Mouse (Mus musculus) megakaryocyte progenitor cell, adult 5-6 weeks (primary cell): ENCODE data around the gene Gm9508. TPM values are rescaled to one million over a fixed set of nuclear protein-coding genes. Genes with fewer than 3 reads are reported as not detected.
A peak's percentile ranks its signal among the peaks of the same experiment; 100 is the strongest.

Experiments
- ATAC-seq: replicated peaks from 2 replicates; pipeline ENCODE4 v1.8.0; 2016; ENCODE audit warnings: mild to moderate bottlenecking, moderate TSS enrichment, inconsistent platforms; ENCODE audit not compliant: poor library complexity
- total RNA-seq, 2 experiments: library from RNA; stranded (forward) in 1 of 2; stranded (reverse) in 1 of 2; fragments of 157-497, 149-512 nt in 1 of 2; fragments of 200-1000 nt in 1 of 2; gene quantifications; 2 replicates each; pipeline versions ENCODE4 v1.2.3 to v1.2.4; 2015 to 2017

Gene Gm9508
- total RNA-seq, 2 experiments from 2014 or later, result not detected

DNA sequence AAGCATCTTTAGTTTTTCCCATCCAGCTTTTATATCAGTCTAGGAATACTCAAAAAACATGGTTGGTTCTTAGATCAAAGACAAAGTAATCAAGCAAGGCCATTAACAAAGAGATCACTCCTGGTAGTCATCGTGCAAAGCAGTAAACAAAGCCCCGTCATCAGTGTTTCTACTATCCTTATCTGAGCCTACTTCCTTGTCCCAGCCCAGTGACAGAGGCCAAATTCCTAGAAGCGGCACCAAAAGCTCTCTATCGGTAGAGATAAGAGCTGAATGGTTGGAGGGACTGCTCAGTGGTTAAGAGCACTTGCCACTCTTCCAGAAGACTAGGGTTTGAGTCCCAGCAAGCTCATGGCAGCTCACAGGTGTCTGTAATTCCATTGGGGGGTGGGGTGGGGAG, 25.5 kb downstream of the Gm9508 start:
- ATAC-seq, result peak; percentile 89

DNA sequence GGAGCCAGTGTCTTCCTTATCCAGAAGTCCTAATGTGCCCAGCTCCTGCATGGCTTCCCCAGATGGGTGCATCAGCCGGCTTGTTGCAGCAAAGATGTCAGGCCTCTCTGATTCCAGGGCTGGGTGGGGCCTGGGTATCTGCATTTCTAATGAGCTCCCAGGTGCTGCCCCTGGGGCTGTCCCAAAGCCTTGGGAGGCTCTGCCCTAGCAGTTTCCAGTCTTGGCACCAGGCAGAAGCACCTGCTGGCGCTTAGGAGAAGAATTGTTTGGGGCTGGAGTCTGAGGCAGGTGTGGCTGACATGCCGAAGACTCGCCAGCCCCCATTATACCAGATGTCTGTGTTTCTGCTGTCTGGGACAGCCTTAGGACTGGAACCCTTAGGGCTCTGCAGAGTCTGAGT, 26.3 kb downstream of the Gm9508 start:
- no peak for ATAC-seq

DNA sequence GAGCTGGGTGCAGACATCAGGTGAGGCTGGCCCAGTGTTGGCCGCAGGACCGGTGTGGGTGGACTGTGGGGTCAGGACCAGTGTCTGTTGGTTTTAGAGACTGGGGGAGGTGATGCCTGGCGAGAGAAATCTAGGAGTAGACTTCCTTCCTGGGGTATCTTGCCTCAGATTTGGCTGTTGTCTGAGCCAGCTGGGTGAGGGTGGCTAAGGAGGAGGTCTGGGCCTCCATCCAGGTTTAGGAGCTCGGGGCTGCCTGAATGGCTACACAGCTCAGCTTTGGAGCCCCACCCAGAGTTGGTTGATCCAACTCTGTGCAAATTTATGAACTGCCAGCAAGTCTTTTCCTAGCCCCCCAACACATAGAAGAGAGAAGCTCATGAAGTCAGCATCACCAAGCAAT, 29.6 kb downstream of the Gm9508 start:
- ATAC-seq, result no peak

DNA sequence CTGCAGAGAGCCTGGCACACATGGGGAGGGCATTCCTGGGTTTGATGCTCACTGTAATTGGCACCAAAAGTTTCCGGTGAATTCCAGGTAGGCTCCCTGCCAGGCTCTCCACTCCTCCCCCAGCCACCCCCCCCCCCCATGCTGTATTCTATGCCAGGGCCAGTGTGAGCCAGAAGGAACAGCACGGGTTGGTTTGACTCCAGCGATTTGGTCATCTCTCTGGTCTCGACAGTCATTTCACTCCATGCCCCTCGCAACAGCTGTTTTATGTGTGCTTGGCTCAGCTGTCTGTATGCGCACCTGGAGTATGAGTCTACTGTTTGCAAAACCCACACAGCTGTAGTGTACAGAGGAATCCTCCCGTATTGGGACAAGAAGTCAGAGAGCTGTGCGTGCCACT, 30.7 kb downstream of the Gm9508 start:
- ATAC-seq, result no peak

DNA sequence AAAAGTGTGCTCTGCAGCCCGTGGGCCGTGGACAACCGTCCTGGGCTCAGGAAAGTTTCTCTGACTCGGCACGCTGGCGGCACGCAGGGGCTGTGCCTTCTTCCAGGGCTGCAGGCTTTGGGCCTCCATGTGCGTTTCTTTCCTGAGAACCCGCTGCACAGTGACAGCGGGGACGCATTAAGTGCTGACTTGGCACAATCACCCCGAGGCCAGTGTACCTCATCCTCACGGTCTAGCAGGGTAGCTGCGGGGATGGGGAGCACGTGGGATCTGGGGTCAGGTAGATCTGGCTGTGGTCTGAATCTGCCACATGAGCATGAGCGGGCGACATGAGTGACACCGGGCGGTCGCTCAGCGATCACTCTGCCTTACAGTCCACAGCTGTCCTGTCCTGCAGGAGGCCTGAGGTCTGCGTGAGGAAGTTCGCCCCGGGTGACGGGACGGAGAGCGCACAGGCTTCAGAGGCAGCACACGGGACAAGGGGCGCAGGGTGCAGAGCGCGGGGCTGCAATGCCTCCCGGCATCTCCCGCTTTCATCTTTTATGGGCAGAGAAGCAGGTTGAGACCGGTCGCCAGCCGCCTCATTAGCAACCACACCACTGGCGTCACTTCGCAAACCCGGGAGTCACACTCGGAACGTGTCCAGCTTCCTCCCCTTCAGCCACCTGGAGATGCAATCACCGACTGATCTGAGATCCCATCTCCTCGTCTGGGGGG, 32.9 kb downstream of the Gm9508 start:
- 0 out of 2 replicates have a peak, but pooled peaks have one; percentile 17 for ATAC-seq

DNA sequence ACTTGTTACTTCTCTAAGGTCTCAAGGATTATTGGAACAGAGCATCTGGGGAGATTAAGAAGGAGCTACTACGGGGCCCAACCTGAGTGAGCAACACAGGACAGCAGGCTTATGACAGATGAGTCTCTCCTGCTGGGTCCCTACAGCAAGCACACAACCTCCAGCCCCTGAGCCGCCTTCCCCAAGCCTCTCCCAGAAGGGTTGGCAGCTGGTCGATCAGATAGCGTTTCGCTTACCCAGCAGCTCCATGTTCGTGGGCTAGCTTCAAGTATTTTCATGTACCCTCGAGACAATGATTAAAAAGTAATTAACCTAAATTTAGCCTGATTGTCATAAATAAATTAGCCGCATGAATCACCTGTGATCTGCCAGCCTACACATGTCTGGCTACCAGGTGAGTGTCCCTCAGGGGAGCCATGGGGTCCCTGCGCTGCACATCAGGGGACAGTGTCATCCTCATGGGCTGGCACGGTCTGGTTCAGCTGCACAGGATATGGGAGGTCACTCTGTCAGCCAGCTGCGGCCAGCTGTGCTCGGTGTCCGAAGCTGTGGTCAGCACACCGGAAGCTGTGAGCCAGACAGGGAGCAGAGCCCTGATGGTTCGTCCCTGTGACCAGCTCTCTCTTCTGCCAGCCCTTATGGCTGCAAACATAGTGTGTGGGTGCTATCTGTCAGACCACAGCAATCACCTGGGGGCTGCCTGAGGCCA, 38.6 kb downstream of the Gm9508 start:
- ATAC-seq, result peak; percentile 52

DNA sequence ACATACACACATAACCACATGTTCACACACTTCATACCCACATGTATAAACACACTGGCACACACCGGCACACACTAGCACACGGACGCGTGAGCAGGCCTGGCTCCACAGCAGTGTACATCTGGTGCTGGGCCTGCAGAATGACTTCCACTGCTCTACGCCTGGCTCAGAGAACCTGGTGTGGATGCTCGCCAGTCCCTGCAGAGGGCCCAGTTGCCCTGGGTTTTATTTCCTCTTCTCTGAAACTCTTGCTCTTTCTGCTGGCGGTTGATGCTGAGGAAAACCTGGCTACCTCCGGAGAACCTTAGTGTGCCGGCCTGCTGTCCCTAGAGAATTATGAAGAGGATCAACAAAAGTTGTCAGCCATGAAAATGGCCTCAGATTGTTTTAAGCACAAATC, 45.0 kb downstream of the Gm9508 start:
- no peak for ATAC-seq

DNA sequence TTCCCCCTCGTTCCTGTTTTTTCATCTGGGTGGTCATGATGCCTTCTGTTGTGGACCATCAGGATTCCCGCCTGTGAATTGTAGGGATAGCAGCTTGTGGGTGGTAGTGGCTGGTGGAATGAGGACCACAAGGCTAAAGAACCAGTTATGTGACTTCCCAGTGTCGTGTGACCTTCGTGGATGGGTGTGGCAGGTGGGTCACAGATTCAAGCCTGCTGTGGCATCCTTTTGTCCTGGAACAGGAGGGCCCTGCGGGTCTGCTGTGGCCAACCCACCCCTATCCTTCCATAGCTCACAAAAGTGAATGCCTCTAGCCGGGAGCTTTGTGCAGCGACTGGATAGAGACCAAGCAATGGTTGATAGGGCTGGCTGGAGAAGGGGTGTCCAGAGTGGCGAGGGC, 49.1 kb downstream of the Gm9508 start:
- ATAC-seq, result no peak

DNA sequence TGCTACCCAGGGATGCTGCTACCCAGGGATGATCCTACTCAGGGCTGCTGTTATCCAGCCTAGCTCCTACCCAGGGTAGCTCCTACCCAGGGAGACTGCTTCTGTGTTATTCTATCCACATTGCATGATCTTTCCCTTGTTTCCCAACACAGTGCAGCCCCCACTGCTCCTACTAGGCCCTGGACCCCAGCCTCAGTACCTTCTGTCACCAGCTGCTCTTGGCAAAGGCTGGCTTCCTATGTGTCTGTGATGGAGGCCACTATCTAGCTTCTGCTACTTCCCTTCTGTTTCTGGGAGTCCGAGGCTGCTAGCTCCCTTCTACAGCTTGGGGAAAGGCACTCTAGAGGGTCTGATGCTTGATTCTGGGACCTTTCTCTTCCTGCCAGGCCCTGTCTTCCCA, 49.6 kb downstream of the Gm9508 start:
- ATAC-seq, result no peak

Other genes starting within 250 kb of the Gm9508 start
- 9.1 and 9.9 TPM in 2 replicates for gene Fam207a, start 181.4 kb downstream of the Gm9508 start, total RNA-seq (2015)
- gene Fam207a, start 181.4 kb downstream of the Gm9508 start, total RNA-seq (2017), result 28.8 and 38.1 TPM in 2 replicates
- 37.2 and 37.9 TPM in 2 replicates for gene Itgb2, start 167.0 kb downstream of the Gm9508 start, total RNA-seq (2015)
- gene Itgb2, start 167.0 kb downstream of the Gm9508 start, total RNA-seq (2017), result 35.1 and 42.0 TPM in 2 replicates
- 54.1 and 60.0 TPM in 2 replicates for gene Pttg1ip, start 115.5 kb downstream of the Gm9508 start, total RNA-seq (2015)
- 31.8 and 37.6 TPM in 2 replicates for gene Pttg1ip, start 115.5 kb downstream of the Gm9508 start, total RNA-seq (2017)
- gene Sumo3, start 91.1 kb downstream of the Gm9508 start, total RNA-seq (2015), result 34.5 and 38.8 TPM in 2 replicates
- gene Sumo3, start 91.1 kb downstream of the Gm9508 start, total RNA-seq (2017), result 187 and 212 TPM in 2 replicates
- not detected in 2 replicates for gene Gm49325, start 91.0 kb downstream of the Gm9508 start, total RNA-seq (2015)
- gene Gm49325, start 91.0 kb downstream of the Gm9508 start, total RNA-seq (2017), result 1.1 TPM in 1 of 2 replicates, not detected in the other
- 22.8 and 25.1 TPM in 2 replicates for gene Ube2g2, start 75.0 kb downstream of the Gm9508 start, total RNA-seq (2015)
- 30.4 and 34.2 TPM in 2 replicates for gene Ube2g2, start 75.0 kb downstream of the Gm9508 start, total RNA-seq (2017)
- 0.12 and 0.96 TPM in 2 replicates for gene Tspear, start 10.7 kb downstream of the Gm9508 start, total RNA-seq (2015)
- not detected in 2 replicates for gene Tspear, start 10.7 kb downstream of the Gm9508 start, total RNA-seq (2017)
- gene Gm19402, start 6.5 kb downstream of the Gm9508 start, total RNA-seq (2015), result not detected in 2 replicates
- gene Gm19402, start 6.5 kb downstream of the Gm9508 start, total RNA-seq (2017), result not detected in 2 replicates
- gene Gm10272, start 9.4 kb upstream of the Gm9508 start, total RNA-seq (2015), result not detected in 2 replicates
- not detected in 2 replicates for gene Gm10272, start 9.4 kb upstream of the Gm9508 start, total RNA-seq (2017)
- not detected in 2 replicates for gene Gm10024, start 14.2 kb upstream of the Gm9508 start, total RNA-seq (2015)
- not detected in 2 replicates for gene Gm10024, start 14.2 kb upstream of the Gm9508 start, total RNA-seq (2017)
- gene Gm10142, start 18.6 kb upstream of the Gm9508 start, total RNA-seq (2015), result not detected in 2 replicates
- gene Gm10142, start 18.6 kb upstream of the Gm9508 start, total RNA-seq (2017), result not detected in 2 replicates
- not detected in 2 replicates for gene Krtap12-1, start 23.4 kb upstream of the Gm9508 start, total RNA-seq (2015)
- gene Krtap12-1, start 23.4 kb upstream of the Gm9508 start, total RNA-seq (2017), result not detected in 2 replicates
- not detected in 2 replicates for gene Gm10100, start 29.3 kb upstream of the Gm9508 start, total RNA-seq (2015)
- not detected in 2 replicates for gene Gm10100, start 29.3 kb upstream of the Gm9508 start, total RNA-seq (2017)
- gene Gm18596, start 45.4 kb upstream of the Gm9508 start, total RNA-seq (2015), result not detected in 2 replicates
- not detected in 2 replicates for gene Gm18596, start 45.4 kb upstream of the Gm9508 start, total RNA-seq (2017)
- gene Gm9736, start 54.1 kb upstream of the Gm9508 start, total RNA-seq (2015), result not detected in 2 replicates
- gene Gm9736, start 54.1 kb upstream of the Gm9508 start, total RNA-seq (2017), result not detected in 2 replicates
- gene Gm3233, start 62.4 kb upstream of the Gm9508 start, total RNA-seq (2015), result not detected in 2 replicates
- not detected in 2 replicates for gene Gm3233, start 62.4 kb upstream of the Gm9508 start, total RNA-seq (2017)
- not detected in 2 replicates for gene Gm3238, start 74.1 kb upstream of the Gm9508 start, total RNA-seq (2015)
- gene Gm3238, start 74.1 kb upstream of the Gm9508 start, total RNA-seq (2017), result not detected in 2 replicates
- not detected in 2 replicates for gene Gm7138, start 79.7 kb upstream of the Gm9508 start, total RNA-seq (2015)
- not detected in 2 replicates for gene Gm7138, start 79.7 kb upstream of the Gm9508 start, total RNA-seq (2017)
- gene Gm3250, start 85.3 kb upstream of the Gm9508 start, total RNA-seq (2015), result not detected in 2 replicates
- gene Gm3250, start 85.3 kb upstream of the Gm9508 start, total RNA-seq (2017), result not detected in 2 replicates
- not detected in 2 replicates for gene Gm7137, start 91.0 kb upstream of the Gm9508 start, total RNA-seq (2015)
- gene Gm7137, start 91.0 kb upstream of the Gm9508 start, total RNA-seq (2017), result not detected in 2 replicates
- gene Gm9639, start 97.8 kb upstream of the Gm9508 start, total RNA-seq (2015), result not detected in 2 replicates
- not detected in 2 replicates for gene Gm9639, start 97.8 kb upstream of the Gm9508 start, total RNA-seq (2017)
- not detected in 2 replicates for gene Gm19668, start 101.9 kb upstream of the Gm9508 start, total RNA-seq (2015)
- not detected in 2 replicates for gene Gm19668, start 101.9 kb upstream of the Gm9508 start, total RNA-seq (2017)
- gene Gm9507, start 114.6 kb upstream of the Gm9508 start, total RNA-seq (2015), result not detected in 2 replicates
- not detected in 2 replicates for gene Gm9507, start 114.6 kb upstream of the Gm9508 start, total RNA-seq (2017)
- gene Gm2696, start 117.4 kb upstream of the Gm9508 start, total RNA-seq (2015), result not detected in 2 replicates
- gene Gm2696, start 117.4 kb upstream of the Gm9508 start, total RNA-seq (2017), result not detected in 2 replicates
- gene Krtap10-4, start 129.9 kb upstream of the Gm9508 start, total RNA-seq (2015), result not detected in 2 replicates
- gene Krtap10-4, start 129.9 kb upstream of the Gm9508 start, total RNA-seq (2017), result not detected in 2 replicates
- gene Krtap10-10, start 138.7 kb upstream of the Gm9508 start, total RNA-seq (2015), result not detected in 2 replicates
- not detected in 2 replicates for gene Krtap10-10, start 138.7 kb upstream of the Gm9508 start, total RNA-seq (2017)
- gene Gm36176, start 149.6 kb upstream of the Gm9508 start, total RNA-seq (2015), result not detected in 2 replicates
- not detected in 2 replicates for gene Gm36176, start 149.6 kb upstream of the Gm9508 start, total RNA-seq (2017)
- gene Gm10318, start 155.6 kb upstream of the Gm9508 start, total RNA-seq (2015), result not detected in 2 replicates
- not detected in 2 replicates for gene Gm10318, start 155.6 kb upstream of the Gm9508 start, total RNA-seq (2017)
- not detected in 2 replicates for gene Gm3285, start 164.7 kb upstream of the Gm9508 start, total RNA-seq (2015)
- not detected in 2 replicates for gene Gm3285, start 164.7 kb upstream of the Gm9508 start, total RNA-seq (2017)
- 0.12 TPM in 1 of 2 replicates, not detected in the other for gene Lrrc3, start 205.3 kb upstream of the Gm9508 start, total RNA-seq (2015)
- gene Lrrc3, start 205.3 kb upstream of the Gm9508 start, total RNA-seq (2017), result not detected in 2 replicates